Mouse (Mus musculus): ENCODE data around the gene Smpd4.

DNA sequence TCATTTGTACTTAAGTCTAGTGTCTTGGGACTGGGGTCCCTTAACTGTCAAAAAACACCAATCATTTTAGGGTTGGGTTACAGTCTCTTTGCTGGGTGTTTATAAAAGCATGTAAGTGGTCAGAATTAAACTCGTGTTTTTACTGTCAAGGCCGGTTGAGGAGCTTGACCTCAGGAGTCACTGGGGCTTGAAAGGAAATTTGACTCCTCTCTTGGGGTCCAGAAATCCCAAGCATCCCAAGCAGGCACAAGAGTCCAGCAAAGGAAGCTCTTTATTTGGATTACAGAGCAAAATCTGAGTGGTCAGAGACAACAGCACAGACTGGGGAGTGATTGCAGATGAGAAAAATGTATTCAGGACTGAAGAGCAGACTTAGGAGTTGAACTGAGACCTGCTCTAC, 28.4 kb upstream of the Smpd4 start:
- TF ChIP-seq POLR2A (IDR thresholded peaks at IDR 0.05; ENCODE audit: extremely low read depth, insufficient read depth, low read length) = no peak
- TF ChIP-seq CTCF (IDR thresholded peaks at IDR 0.05; ENCODE audit: low read depth, low read length) = no peak

Measured in liver, adult 2 months (tissue).